Mouse (Mus musculus) neutrophil, adult 59 days (primary cell): ENCODE data around the gene Zfp94. TPM values are rescaled to one million over a fixed set of nuclear protein-coding genes. Genes with fewer than 3 reads are reported as not detected.

ENCODE experiments used
- total RNA-seq, 2 experiments: library from RNA; stranded (reverse); gene quantifications; 1 replicate in 1 of 2; 2 replicates in 1 of 2; pipeline ENCODE4 v1.2.4; 2023

Zfp94 gene
- 1 to 10 TPM; 1.1 to 1.3 TPM for total RNA-seq

DNA sequence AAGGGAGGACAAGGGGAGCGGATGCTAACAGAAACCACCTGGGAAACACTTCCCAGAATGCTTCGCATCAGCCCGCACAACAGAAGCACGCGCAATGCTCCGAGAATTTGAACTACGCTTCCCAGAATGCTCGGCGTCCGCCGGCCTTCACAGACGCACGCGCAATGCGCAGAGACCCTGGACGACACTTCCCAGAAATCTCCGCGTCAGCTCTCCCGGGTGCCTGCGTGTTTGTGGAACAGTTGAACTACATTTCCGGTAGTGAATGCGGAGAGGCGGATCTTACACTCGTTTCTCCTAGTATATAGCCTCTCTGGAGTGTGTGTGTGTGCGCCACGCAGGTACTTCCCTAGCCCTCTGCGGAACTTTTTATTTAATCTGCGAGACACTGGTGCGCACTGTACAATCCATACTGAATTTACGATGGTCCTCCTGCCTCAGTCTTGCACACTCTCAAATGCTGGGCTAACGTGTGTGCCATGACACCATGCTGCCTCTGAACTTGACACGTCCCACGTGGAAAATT lies at the start of gene Zfp94:
TSS of gene Zfp94 (minus strand) at position 100 of the 526 bp plus-strand sequence.

GRCm38 (mm10) chr7:24348896-24349295 lies 32.4 kb upstream of the Zfp94 start, which contains the start of gene Lypd5:
Gene Lypd5, plus strand, starts transcription at chr7:24349196.

DNA sequence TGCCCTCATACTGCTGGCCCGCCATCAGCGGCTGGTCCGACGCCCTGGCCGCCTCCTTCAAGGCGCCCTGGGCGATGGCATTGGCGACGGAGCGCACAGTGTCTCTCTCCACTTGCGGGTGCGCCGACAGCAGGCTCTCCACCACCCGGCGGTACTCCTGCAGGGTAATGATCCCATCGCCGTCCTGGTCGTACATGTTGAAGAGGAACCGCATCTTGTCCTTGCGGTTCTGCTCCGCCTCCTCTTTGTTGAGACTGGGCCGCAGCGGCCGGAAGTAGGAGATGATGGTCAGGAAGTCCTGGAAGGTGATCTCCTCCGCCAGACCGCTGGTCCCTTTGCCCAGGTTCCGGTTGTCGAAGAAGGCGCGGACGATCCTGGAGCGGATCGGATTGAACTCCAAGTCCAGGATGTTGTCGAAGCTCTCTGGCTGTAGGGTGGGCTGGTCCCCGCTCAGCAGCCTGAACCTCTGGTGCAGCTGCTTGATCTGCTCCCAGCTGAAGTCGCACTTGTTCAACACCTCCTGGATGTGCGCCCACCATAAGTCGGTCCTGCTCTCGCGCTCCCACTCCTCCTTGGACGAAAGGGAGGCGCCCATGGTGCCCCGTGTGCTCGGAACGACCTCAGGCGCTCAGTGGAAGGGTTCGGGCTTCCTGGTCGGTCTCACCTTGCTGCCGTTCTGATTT lies 17.0 kb upstream of the Zfp94 start, which contains the start of gene Tescl:
TSS of gene Tescl (minus strand) at position 633 of the 683 bp plus-strand sequence.

DNA sequence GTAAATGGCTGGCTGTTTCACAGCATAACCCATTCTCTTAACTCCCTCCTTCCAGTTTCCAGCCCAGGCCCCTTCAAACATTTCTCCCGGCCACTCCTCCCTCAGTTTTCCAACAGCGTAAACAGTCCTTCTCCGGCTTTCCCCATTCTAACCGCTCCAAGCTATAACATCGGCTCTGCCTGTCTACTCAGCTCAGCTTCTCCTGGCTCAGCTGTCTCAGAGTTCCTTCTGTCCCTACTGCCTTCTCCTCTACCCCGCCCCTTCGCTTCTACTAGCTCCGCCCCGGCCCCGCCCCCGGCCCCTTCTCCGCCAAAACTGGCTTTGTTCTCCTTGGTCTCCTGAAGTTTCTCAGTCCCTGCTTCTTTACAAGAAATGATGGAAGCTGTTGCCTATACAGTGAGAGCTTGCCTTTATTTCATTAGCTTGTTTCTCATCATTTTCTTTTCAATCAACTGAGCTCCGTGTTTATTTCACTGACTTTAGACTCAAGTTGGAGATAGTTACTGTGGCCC lies 15.6 kb downstream of the Zfp94 start, which contains the start of gene Zfp61:
TSS of gene Zfp61 (minus strand) at position 462 of the 512 bp plus-strand sequence.

GRCm38 (mm10) chr7:24270288-24270672 lies 46.2 kb downstream of the Zfp94 start, which contains the start of gene Zfp93:
Gene Zfp93, plus strand, starts transcription at chr7:24270420.

GRCm38 (mm10) chr7:24254633-24255474 lies 61.6 kb downstream of the Zfp94 start, which contains the start of gene Zfp108:
Gene Zfp108, plus strand, starts transcription at chr7:24254794.

Other genes with a start within 250 kb of the Zfp94 start
- 10 to 100 TPM; 14.4 to 16.3 TPM for gene Zfp180, start 234.7 kb downstream of the Zfp94 start, total RNA-seq
- 1 to 10 TPM; 1.2 to 1.6 TPM for gene Zfp112, start 204.4 kb downstream of the Zfp94 start, total RNA-seq
- 1 to 10 TPM; 2.8 to 4.7 TPM for gene Zfp235, start 182.5 kb downstream of the Zfp94 start, total RNA-seq
- gene Zfp114, start 141.6 kb downstream of the Zfp94 start, total RNA-seq: under 1 TPM; 0.29 to 0.33 TPM
- gene Zfp111, start 105.2 kb downstream of the Zfp94 start, total RNA-seq: 1 to 10 TPM; 2.9 to 3.2 TPM
- gene Zfp109, start 79.1 kb downstream of the Zfp94 start, total RNA-seq: 1 to 10 TPM in 1 of 2 experiments, under 1 TPM in 1; 0.62 to 1.2 TPM
- under 1 TPM; 0.29 to 0.33 TPM for gene Zfp108, start 61.9 kb downstream of the Zfp94 start, total RNA-seq
- under 1 TPM; 0.15 to 0.44 TPM for gene Zfp93, start 46.2 kb downstream of the Zfp94 start, total RNA-seq
- gene Zfp61, start 15.4 kb downstream of the Zfp94 start, total RNA-seq: 1 to 10 TPM; 3.4 to 6.4 TPM
- gene Tescl, start 17.3 kb upstream of the Zfp94 start, total RNA-seq: under 1 TPM in 1 of 2 experiments, not detected in 1; 0.46 TPM
- gene Lypd5, start 32.5 kb upstream of the Zfp94 start, total RNA-seq: not detected
- gene Kcnn4, start 53.6 kb upstream of the Zfp94 start, total RNA-seq: 10 to 100 TPM; 10.4 to 15.7 TPM
- 10 to 100 TPM; 51.5 to 57.8 TPM for gene Smg9, start 83.0 kb upstream of the Zfp94 start, total RNA-seq
- 1 to 10 TPM; 2.1 to 2.6 TPM for gene Irgc1, start 135.6 kb upstream of the Zfp94 start, total RNA-seq
- gene Plaur, start 145.8 kb upstream of the Zfp94 start, total RNA-seq: 1,000 to 10,000 TPM in 1 of 2 experiments, 100 to 1,000 TPM in 1; 962 to 1,297 TPM
- gene Cadm4, start 165.4 kb upstream of the Zfp94 start, total RNA-seq: not detected
- 1 to 10 TPM in 1 of 2 experiments, under 1 TPM in 1; 0.31 to 1.2 TPM for gene Zfp428, start 190.3 kb upstream of the Zfp94 start, total RNA-seq
- not detected for gene AC161166.1, start 195.8 kb upstream of the Zfp94 start, total RNA-seq
- gene Irgq, start 214.0 kb upstream of the Zfp94 start, total RNA-seq: 1 to 10 TPM; 6.0 to 6.2 TPM
- not detected for gene Pinlyp, start 229.5 kb upstream of the Zfp94 start, total RNA-seq
- gene Xrcc1, start 229.6 kb upstream of the Zfp94 start, total RNA-seq: 10 to 100 TPM; 27.4 to 33.8 TPM